Mouse (Mus musculus) erythroblast, adult 5-6 weeks (primary cell): ENCODE data around the gene Tagln2. TPM values are rescaled to one million over a fixed set of nuclear protein-coding genes. Genes with fewer than 3 reads are reported as not detected.

ENCODE experiments used
- total RNA-seq, 2 experiments: library from RNA; stranded (forward) in 1 of 2; stranded (reverse) in 1 of 2; fragments of 150-400 nt in 1 of 2; fragments of 200-764, 138-1000 nt in 1 of 2; gene quantifications; 2 replicates each; pipeline versions ENCODE4 v1.2.3 to v1.2.4; 2015 to 2017; ENCODE audit warnings: low replicate concordance in 2 of 2

Tagln2 gene
- total RNA-seq, 2 experiments from 2014 or later = 53.7 to 151 TPM

Other genes starting within 250 kb of the Tagln2 start
- gene Atp1a4, start 241.6 kb upstream of the Tagln2 start, total RNA-seq (2015; ENCODE audit: low replicate concordance) = not detected in 2 replicates
- gene Atp1a4, start 241.6 kb upstream of the Tagln2 start, total RNA-seq (2017; ENCODE audit: low replicate concordance) = not detected in 2 replicates
- gene Igsf8, start 238.4 kb upstream of the Tagln2 start, total RNA-seq (2015; ENCODE audit: low replicate concordance) = 1.3 and 6.7 TPM in 2 replicates
- gene Igsf8, start 238.4 kb upstream of the Tagln2 start, total RNA-seq (2017; ENCODE audit: low replicate concordance) = 2.0 and 3.1 TPM in 2 replicates
- gene Atp1a2, start 202.0 kb upstream of the Tagln2 start, total RNA-seq (2015; ENCODE audit: low replicate concordance) = not detected in 2 replicates
- gene Atp1a2, start 202.0 kb upstream of the Tagln2 start, total RNA-seq (2017; ENCODE audit: low replicate concordance) = not detected in 2 replicates
- not detected in 2 replicates for gene Kcnj9, start 170.7 kb upstream of the Tagln2 start, total RNA-seq (2015; ENCODE audit: low replicate concordance)
- gene Kcnj9, start 170.7 kb upstream of the Tagln2 start, total RNA-seq (2017; ENCODE audit: low replicate concordance) = 2.1 TPM in 1 of 2 replicates, not detected in the other
- 5.6 and 11.7 TPM in 2 replicates for gene Kcnj10, start 158.8 kb upstream of the Tagln2 start, total RNA-seq (2015; ENCODE audit: low replicate concordance)
- gene Kcnj10, start 158.8 kb upstream of the Tagln2 start, total RNA-seq (2017; ENCODE audit: low replicate concordance) = 0.85 and 2.8 TPM in 2 replicates
- gene Pigm, start 123.5 kb upstream of the Tagln2 start, total RNA-seq (2015; ENCODE audit: low replicate concordance) = 5.2 and 5.6 TPM in 2 replicates
- 5.3 and 8.1 TPM in 2 replicates for gene Pigm, start 123.5 kb upstream of the Tagln2 start, total RNA-seq (2017; ENCODE audit: low replicate concordance)
- gene Slamf9, start 24.7 kb upstream of the Tagln2 start, total RNA-seq (2015; ENCODE audit: low replicate concordance) = 4.0 TPM in 1 of 2 replicates, not detected in the other
- gene Slamf9, start 24.7 kb upstream of the Tagln2 start, total RNA-seq (2017; ENCODE audit: low replicate concordance) = 0.70 and 0.77 TPM in 2 replicates
- gene Igsf9, start 18.3 kb upstream of the Tagln2 start, total RNA-seq (2015; ENCODE audit: low replicate concordance) = not detected in 2 replicates
- not detected in 2 replicates for gene Igsf9, start 18.3 kb upstream of the Tagln2 start, total RNA-seq (2017; ENCODE audit: low replicate concordance)
- not detected in 2 replicates for gene Cfap45, start 20.8 kb downstream of the Tagln2 start, total RNA-seq (2015; ENCODE audit: low replicate concordance)
- gene Cfap45, start 20.8 kb downstream of the Tagln2 start, total RNA-seq (2017; ENCODE audit: low replicate concordance) = 0.28 TPM in 1 of 2 replicates, not detected in the other
- gene Vsig8, start 55.9 kb downstream of the Tagln2 start, total RNA-seq (2015; ENCODE audit: low replicate concordance) = not detected in 2 replicates
- not detected in 2 replicates for gene Vsig8, start 55.9 kb downstream of the Tagln2 start, total RNA-seq (2017; ENCODE audit: low replicate concordance)
- not detected in 2 replicates for gene Slamf8, start 90.5 kb downstream of the Tagln2 start, total RNA-seq (2015; ENCODE audit: low replicate concordance)
- gene Slamf8, start 90.5 kb downstream of the Tagln2 start, total RNA-seq (2017; ENCODE audit: low replicate concordance) = 0.68 TPM in 1 of 2 replicates, not detected in the other
- gene Fcrl6, start 102.5 kb downstream of the Tagln2 start, total RNA-seq (2015; ENCODE audit: low replicate concordance) = not detected in 2 replicates
- not detected in 2 replicates for gene Fcrl6, start 102.5 kb downstream of the Tagln2 start, total RNA-seq (2017; ENCODE audit: low replicate concordance)
- gene Dusp23, start 132.9 kb downstream of the Tagln2 start, total RNA-seq (2015; ENCODE audit: low replicate concordance) = 3.1 and 3.7 TPM in 2 replicates
- gene Dusp23, start 132.9 kb downstream of the Tagln2 start, total RNA-seq (2017; ENCODE audit: low replicate concordance) = 0.77 TPM in 1 of 2 replicates, not detected in the other
- not detected in 2 replicates for gene Crp, start 198.0 kb downstream of the Tagln2 start, total RNA-seq (2015; ENCODE audit: low replicate concordance)
- gene Crp, start 198.0 kb downstream of the Tagln2 start, total RNA-seq (2017; ENCODE audit: low replicate concordance) = not detected in 2 replicates